Mouse (Mus musculus) cerebellum, adult 9-11 months (tissue): ENCODE results near the gene 4930524B15Rik.
"Not testable (repeated sequence)": the region's sequence is repeated elsewhere in the genome, so short reads cannot be mapped to it uniquely, and the experiment has no call there.

ENCODE experiments used
- DNase-seq: peaks from one replicate; pipeline ENCODE4 v3.0.0; 2022

4930524B15Rik gene

DNA sequence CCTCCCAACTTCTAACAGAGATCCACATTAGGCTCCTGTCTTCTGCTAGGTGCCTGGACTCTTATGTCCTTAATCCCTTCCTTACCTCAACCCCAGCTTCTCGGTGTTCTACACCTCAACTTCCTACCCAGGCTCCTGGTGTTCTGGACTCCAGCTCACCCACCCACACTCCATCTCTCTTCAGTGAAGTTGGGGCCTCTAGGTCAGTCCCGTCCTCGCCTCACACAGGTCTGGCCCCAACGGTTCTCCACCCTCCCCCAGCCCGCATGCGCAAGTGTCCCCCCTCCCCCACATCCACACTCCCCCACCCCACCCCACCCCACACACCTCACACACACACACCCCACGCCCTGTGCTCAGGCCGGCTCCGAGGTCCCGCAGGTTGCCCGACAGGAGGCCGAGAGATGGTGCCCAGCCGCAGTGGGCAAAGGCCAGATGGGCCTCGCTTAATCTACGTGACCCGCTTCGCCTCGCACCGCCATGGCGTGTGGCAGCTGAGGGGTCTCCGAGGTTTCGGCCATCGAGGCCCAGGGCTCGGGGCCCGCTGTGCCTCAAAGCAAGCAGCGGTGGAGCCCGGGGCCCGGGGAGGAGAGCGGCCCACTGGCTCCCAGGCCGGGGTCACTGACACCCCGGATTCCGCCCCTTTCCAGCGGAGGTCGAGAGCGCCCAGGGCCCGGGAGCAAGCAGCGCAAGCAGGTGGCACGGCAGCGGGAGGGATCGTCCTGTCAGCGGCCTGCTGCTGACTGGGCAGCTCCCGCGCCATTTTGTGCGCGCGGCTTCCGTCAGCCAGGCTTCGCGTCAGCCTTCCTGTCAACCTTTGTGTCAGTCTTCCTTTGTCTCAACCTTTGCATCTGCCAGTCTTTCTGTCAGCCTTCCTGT is at the start of gene 4930524B15Rik:
Gene 4930524B15Rik (plus strand): TSS at position 337 of the 879 bp plus-strand sequence.
- DNase-seq, result no peak

DNA sequence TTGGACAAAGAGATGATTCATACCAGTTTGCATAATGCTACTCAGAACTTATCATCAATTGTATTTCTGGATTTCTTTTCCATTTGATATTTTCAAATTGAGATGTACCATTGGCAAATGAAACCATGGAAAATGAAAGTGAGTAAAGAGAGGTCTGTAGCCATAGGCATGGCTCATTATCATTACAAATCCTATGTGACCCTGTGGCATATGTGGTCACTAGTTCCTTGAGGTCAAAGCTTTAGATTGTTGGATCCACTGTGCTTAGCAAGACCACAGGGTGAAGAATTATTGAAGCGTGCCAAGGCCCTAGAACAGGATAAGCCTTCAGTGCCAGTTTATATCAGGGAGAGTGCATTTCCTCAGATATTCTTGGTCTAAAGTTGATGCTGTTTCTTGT is 47.6 kb upstream of the 4930524B15Rik start:
- no peak for DNase-seq

DNA sequence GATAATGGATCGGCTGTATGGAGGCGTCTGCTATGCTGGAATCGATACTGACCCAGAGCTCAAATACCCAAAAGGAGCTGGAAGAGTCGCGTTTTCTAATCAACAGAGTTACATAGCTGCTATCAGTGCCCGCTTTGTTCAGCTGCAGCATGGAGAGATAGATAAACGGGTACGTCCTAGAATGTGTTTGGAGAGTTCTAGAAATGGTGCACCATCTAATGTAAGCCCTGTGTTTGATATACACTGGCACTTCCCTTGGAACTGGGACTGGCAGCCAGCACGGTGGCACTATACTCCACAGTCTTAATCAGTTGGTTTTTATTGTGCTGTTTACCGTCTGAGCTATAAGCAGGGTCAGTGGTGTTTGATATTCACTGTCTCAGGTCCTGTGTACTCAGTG is 35.3 kb upstream of the 4930524B15Rik start:
- DNase-seq, result no peak

DNA sequence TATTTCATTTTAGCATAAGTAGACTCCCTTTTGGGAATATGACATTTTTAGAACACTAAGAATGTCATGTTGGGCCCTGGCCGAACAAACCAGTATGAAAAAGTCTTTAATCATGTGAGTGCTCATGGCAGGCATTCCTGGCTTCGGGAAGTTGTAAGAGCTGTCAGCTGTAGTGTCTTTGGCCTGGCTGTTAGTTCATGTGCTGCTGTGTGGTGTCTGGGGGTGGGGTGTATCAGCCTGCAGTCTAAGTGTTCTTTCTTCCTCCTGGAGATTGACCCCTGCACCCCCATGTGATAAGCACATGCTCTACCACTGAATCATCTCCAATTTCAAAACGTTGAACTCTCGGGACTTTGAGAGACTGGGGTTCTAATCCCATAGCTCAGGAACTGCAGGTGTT is 29.7 kb upstream of the 4930524B15Rik start:
- DNase-seq, result no peak

DNA sequence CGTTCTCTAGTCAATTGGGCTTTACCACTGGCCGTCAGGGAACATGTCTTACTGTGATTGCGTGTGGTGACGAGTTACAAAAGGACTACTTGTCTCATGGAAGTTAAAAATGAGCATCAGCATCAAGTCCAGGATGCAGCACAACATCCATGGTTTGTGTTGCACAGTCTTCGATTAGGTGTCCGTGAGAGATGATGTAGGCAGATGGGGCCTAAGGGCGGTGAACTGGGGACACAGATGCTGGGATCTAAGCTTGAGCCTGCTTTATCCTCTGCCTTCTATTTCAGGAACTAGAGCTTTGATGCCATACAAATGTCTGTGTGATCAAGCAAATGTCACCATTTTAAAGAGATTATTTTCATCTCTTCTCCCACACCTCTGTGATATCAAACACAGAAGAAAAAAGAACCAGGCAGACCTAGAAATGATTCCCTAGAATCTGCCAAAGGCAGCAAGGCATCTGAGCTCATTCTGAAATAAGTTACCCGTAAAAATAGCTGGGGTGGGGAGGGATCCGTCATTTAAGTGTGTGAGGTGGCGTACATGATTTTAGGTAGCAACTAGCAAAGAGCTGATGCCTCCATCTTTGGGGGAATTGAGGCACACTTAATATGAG is 28.4 kb upstream of the 4930524B15Rik start:
- DNase-seq, result no peak

DNA sequence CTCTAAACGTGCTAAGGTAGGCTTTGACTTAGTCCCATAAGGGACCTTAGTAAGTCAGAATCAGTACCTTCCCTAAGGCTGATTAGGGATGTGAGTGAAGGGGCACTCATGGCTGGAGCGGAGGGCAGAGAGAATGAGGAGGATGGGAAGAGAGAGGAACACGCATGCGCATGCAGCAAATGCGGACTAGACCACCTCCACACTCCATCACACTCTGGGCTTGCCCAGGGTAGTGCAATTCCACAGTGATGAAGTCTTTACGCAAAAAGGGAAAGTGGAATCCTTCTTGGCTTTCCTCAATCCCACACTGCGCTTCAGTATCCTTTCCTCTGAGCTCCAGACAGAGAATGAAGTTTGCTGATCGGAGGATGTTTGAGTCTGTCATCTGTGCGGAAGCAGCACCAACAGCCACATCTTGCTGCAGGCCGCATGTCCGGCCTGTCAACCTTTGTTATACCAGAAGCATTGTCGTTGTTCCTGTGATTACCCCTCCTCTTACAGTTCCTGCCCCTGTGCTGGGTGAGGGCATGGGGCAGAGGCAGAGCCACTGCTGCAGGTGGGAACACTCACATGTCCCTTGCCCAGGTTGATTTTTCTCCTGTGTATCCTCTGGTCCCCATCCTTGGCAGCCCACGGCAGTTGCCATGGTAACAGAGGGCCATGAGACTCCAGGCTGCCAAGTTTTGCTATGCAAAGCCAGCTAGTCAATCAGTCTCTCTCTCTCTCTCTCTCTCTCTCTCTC is 24.3 kb upstream of the 4930524B15Rik start:
- peak; percentile 82 for DNase-seq

DNA sequence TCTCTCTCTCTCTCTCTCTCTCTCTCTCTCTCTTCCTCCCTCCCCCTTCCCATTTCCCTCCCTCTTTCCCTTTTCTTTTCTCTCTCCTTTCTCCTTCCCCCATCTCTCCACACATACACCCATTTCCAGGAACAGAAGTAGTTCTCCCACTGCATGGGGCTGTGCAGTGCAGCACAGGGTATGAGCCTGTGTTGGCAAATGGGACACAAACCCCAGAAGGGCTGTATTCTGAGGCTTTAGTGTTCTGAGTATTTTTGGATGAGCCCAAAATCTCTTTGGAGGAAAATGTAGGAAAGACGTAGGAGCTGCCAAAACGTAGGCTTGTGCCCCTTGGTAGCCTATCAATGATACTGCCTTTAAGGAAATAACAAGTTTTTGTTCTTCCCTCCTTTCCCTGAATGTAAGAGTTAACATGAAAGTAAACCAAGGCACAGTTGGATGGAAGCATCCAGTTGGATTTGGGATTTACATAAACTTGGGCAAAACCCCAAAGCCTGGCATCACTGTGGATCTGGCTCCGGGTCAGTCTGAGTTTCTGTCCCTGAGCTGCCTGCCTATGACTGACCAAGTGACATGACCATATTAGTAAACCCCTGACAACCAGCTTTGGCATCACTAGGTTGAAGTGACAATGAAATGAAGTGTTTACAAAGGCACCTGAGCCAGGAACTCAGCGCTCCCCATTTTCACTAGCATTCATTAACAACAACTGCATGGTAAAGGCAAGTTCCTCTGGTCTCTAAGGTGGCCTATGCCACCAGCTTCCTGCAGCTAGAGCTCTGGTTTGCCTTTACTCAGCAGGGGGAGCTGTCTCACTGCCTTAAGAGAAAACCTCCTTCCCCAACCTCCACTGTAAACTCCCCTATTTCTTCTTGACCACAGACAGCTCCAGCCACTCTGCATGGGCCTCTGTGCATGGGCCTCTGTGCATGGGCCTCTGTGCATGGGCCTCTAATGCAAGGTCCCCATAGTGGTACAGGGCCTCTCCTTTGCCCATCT is 23.5 kb upstream of the 4930524B15Rik start:
- no peak for DNase-seq

DNA sequence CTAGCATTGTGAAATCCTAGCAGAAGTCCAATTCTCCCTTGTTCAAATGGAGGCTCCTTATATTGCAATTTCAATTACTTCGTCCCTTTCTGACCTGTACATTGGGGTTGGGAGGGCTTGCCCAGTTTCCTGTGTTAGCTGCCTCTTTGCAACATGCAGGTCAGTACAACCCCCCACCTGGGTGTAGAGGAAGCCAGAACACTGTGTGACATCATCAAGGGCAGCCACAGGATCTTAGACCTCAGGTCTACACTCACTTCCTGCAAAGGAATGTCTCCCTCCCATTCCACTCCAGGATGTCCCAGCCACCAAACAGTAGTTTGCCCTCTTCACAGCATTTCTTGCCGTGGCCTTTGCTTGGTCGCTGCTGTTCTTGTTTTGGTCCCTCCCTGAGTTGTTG is 19.9 kb upstream of the 4930524B15Rik start:
- DNase-seq, result no peak

DNA sequence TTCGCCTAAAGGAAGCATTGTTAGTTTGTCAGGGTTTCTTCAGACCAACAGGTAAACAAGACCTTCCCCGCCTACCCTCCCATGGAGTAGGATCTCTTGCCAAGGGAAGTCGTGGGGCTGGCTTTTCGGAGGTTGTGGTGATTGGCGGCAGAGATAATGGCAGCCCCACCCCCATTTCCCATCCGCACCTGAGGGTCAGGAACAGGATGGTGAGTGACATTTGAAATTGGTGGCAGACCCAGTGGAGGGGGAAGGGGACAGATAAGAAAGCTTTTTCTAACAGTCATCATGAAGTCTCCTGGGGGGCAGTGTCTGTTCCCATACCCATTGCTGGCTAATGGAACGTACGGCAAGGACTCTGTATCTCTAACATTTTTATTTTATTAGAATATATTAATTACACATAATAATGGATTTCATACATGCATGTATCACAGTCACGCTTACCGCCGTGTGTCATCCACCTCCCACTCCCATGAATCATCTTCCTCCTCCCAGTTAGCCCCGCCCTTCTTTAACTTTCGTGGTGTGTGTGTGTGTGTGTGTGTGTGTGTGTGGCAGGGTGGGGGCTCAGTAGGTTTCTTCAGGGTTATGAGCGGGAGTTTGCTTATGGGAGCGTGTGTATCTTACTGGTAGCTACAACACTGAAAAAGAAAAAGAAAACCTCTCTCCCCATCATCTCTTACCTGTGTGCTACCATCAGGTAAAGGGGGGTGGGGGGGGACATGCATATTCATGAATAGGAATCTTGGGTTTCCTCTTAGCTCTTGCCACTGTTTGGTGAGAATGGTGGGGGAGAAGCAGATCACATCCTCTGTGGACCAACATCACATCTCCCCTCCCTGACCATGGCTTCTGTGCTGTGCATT is 16.7 kb upstream of the 4930524B15Rik start:
- no peak for DNase-seq

DNA sequence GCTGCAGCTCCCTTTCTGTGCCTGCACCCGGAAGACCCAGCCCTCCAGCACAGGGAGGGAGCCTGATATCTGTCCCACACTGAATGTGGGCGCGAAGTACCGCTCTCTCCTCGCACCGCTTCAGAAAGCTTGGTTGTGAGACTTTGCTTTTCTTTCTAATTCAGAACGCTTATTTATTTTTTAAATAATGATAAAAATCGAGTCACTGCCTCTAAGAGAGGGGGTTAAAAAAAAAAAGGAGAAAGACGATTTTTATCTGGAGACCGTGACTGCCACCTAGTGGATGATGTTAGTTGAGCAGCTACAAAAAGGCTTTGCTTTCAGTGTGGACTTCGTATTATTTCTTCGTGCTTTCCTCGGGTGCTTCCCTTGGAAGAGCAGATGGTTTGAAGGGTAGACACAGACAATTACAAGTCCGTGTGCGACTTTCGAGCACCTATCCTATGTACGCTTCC is 16.0 kb upstream of the 4930524B15Rik start:
- peak; percentile 66 for DNase-seq

DNA sequence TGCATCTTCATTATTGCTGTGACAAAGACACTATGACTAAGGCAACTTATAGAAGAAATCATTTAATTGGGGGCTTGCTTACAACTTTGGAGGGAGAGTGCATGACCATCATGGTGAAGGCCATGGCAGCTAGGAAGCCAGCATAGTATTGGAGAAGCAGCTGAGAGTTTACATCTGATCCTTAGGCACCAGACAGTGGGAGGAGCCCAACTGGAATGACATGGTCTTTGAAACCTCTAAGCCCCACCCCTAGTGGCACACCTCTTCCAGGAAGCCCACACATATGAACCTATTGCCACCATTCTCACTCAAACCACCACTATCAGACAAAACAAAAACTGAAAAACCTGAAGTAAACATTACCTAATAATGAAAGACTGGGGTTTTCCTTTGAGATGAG is 5.3 kb upstream of the 4930524B15Rik start:
- DNase-seq, result no peak

DNA sequence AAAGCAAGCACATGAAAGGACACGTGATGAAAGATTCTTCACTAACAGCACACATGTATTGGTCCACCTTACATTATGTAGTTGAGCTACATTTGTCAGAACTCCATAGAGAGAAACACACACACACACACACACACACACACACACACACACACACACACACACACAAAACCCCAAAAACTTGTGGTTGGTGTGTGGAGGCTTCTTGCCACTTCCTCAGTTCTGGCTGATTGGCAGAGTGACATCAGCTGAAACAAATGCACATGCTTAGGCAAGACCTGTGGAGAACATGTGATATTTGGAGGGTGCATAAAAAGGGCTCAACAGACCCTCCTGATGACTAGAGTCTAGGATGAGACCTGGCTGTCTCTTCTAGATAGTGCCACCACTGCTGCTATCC is 1.4 kb upstream of the 4930524B15Rik start:
- DNase-seq, result no peak

DNA sequence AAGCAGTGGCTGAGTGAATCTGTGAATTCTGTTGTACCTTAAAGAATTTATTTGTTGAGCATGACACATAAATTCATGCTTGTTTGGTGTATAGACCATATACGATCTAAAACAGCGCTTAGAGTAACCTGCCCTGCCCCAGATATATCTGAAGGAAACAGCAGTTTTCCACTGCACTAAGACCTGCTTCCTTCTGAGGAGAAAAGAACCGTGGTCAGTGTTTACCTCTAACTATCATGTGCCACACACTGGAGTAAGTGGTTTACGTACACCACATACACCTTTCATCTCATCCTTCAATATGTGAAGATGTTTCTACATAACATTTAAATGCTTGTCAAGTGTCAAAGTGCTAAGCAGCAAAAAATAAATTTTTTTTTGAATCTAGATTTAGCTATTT is 8.7 kb downstream of the 4930524B15Rik start:
- no peak for DNase-seq

DNA sequence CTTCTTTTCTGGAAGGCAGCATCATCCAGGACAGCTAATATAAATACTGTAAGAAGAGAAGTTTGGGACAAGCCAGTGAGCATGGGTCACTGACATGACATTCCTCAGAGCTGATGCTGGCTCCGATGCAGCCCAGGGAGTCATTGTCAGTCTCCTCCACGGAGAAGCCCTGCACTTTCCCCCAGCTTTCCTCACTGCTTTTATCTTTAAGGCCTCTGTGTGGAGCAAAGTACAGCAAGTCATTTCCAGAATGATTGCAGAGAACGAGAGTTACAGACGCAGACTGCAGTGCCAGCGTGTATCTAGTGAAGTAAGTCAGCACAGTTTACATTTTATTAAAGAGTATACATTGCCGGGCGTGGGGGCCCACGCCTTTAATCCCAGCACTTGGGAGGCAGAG is 9.4 kb downstream of the 4930524B15Rik start:
- DNase-seq, result no peak

DNA sequence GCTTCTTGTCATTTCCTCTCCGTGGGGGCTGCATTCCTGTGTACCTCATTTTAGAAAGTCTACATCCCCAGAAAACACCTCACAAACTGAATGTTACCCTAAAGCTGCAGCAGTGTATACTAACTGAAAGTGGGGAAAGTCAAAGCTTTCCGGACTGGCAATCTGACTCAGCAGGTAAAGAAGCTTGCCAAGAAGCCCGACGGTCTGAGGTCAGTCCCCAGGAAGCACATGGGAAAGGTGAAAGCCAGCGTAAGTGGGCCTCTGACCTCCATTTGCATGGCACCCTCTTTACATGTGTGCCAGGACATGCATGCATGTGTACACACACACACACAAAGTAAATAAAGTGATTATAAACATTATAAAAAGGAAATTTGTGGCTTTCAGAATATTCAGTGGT is 10.3 kb downstream of the 4930524B15Rik start:
- DNase-seq, result no peak

DNA sequence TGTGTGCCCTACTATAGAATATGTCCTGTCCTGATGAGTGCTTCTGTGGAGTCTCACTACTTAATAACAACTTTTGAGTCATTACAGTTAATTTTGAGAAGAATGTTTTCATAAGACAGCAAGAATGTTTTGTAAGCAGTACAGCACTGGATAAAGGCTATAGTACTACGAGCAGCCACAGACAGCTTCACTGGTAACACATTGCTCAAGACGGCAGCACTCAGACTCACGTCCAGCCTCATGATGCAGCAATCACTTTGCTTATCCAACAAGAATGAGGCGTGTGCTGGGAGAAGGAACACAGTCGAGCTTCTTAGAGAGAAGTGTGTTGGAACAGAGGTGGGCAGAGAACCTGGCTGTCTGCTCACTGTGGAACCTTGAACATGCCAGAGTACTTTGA is 10.7 kb downstream of the 4930524B15Rik start:
- DNase-seq, result no peak

DNA sequence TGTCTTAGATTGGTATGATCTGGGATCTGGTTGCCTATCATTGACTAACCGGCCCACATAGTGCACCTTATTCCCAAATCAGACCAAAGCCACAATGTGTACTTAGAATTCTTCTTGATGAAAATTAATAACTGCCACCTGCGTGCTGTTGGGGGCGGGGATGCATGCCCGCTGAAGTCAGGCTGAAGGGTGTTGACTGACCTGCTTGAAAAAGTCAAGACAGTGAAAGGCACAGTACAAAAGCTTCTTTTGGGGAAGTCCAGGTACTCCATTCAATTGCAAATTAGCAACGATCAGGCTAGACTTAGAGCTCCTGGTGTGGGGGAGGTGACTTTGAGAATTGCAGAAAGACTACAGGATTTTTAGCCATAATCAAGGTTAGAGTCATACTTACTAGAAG is 14.7 kb downstream of the 4930524B15Rik start:
- not testable (repeated sequence) for DNase-seq

DNA sequence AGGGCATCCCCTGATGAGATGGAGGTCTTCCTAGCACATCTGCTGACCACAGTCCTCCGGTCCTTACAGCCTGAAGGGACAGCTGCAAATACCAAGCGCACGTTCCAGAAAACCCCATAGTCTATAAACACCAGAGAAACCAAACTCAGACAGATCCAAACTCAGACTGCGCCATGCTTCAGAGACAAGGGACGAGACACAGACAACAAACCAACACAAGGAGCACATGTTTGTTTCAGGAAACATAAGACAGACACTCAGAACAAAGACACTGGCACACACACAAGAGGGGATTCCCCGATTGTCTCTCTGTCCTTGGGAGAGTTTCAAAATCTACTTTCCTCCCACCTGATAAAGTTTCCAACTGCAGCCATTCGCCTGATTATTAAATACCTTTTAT is 16.4 kb downstream of the 4930524B15Rik start:
- DNase-seq, result no peak

DNA sequence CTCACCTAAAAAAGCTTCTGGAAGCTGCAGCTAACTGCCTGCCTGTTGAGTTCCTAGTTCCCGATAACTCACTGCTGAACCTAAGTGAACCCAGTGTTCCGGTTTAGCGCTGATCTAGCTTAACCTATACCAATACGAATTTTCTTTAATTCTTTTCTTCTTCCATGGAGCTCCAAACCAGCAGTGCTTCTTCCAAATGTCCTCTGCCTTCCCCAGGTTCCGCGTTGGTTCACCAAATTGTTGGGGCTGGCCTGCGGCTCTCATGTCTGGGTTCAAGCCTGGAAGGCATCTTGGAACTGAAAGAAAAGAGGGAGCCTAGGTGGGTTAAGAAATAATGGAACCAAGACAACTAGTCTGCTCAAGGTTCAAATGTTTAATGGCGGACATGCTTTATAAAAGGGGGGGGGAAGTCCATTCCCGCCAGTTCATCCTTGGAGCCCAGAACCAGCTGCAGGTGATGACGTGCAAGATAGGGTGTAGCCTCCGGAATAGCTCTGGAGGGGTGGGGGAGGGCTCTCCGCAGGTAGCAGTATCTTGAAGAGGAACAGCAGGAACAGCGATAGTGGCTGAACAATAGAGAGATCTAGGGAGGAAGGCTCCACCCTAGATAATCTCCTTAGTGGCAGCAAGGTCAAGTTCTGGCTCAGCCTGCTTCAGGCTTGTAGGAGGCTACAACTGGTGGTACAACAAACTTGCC is 17.0 kb downstream of the 4930524B15Rik start:
- DNase-seq, result not testable (repeated sequence)

DNA sequence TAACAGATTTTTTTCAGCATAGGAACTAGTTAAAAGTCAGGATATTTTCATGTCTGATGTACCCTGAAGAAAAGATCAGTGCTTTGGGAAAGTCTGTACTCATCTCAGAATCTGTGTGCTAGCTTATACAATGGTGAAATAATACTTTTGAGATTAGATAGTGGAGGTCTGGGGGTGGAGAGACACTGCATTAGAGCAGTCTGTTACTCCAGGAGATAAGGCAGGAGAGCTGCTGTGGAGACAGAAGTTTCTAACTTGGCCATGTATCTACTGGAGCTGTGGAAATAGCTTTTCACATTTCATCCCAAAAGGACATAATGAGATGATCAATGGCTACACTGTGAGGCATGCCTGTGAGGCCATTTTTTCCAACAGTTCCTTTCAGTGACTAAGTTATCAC is 17.9 kb downstream of the 4930524B15Rik start:
- no peak for DNase-seq

DNA sequence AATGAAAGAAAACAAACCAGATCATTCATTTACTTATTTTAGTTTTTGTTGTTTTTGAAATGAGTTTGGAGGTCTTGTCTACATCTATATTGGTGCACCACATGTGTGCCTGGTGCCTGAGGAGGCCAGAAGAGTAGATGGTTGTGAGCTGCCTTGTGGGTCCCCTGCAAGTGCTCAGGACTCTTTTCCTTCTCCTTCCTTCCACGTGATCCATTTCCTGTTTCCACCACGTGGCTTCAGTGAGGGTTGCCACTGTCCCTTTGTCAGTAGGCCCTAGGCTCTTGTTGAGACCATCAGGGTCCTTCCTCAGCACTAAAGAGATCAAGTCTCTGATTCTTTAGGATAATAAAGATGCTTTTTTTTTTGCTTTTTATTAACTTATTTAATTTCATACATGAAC is 19.4 kb downstream of the 4930524B15Rik start:
- DNase-seq, result no peak
